Mouse (Mus musculus): ENCODE data around the gene Qsox1. TPM values are rescaled to one million over a fixed set of nuclear protein-coding genes. Genes with fewer than 3 reads are reported as not detected.
A peak's percentile ranks its signal among the peaks of the same experiment; 100 is the strongest.

The Qsox1 gene
- polyA plus RNA-seq, 1 experiment: 113 TPM

DNA sequence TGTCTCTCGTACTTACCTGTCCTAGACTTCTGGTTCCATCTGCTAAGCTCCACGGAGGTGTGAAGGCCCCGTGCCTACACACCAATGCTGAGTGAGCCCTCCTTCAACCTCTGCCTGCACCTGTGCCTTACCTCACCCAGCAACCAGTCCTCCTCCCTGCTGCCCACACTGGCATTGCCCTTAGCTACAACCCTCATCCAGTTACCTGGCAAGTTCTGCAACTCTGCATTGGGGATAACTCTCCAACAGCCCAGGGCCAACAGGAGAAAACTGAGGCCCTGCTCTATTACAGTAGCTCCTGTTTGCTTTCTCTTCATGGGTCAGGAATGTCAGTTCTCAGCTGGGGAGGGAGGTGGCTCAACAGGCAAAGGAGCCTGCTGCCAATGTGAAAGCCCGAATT is 14.7 kb downstream of the Qsox1 start:
- TF ChIP-seq POLR2A (IDR thresholded peaks at IDR 0.05; ENCODE audit: control insufficient read depth, low read depth, low read length) (no peak), CTCF (IDR thresholded peaks at IDR 0.05; ENCODE audit: control insufficient read depth, insufficient read depth, insufficient replicate concordance, low read depth, low read length) (no peak)
- Histone ChIP-seq H3K27me3 (ENCODE audit: control insufficient read depth, insufficient read depth, low read length) (no peaks in the 10 kb centered on the region), H3K4me1 (ENCODE audit: control insufficient read depth, insufficient read depth, low read length) (no peaks in the 10 kb centered on the region; the same call in 1 of the 2 replicates), H3K36me3 (ENCODE audit: control insufficient read depth, insufficient read depth, low read length) (peaks cover 6% of the 10 kb centered on the region), H3K4me3 (ENCODE audit: control insufficient read depth, low read depth, low read length) (no peak overlapping the region), H3K27ac (ENCODE audit: control insufficient read depth, insufficient read depth, low read depth, low read length) (no peak overlapping the region)

DNA sequence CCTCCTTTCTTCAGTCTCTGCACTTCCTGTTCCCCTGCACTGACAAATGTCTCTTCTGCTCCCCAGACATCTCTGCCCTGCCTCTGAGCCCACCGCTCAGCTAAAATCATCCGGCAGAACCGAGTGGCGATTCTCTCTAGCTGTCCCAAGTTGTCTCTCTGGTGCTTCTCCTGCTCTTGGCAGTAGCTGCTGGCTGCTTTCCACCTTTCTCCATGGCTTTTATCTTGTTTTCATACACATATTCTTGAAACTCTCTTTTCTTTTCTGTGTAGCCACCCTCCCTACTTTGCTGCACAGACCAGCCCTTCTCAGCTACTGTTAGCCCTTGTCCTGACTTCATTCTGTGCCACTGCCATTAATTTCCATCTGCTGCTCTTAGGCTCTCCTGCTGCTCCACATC is 15.3 kb downstream of the Qsox1 start:
- Histone ChIP-seq H3K36me3 (ENCODE audit: control insufficient read depth, insufficient read depth, low read length) (peaks cover 6% of the 10 kb centered on the region), H3K4me1 (ENCODE audit: control insufficient read depth, insufficient read depth, low read length) (no peaks in the 10 kb centered on the region; the same call in 1 of the 2 replicates), H3K4me3 (ENCODE audit: control insufficient read depth, low read depth, low read length) (no peak overlapping the region), H3K27ac (ENCODE audit: control insufficient read depth, insufficient read depth, low read depth, low read length) (no peak overlapping the region), H3K27me3 (ENCODE audit: control insufficient read depth, insufficient read depth, low read length) (no peaks in the 10 kb centered on the region)
- TF ChIP-seq CTCF (IDR thresholded peaks at IDR 0.05; ENCODE audit: control insufficient read depth, insufficient read depth, insufficient replicate concordance, low read depth, low read length) (no peak), POLR2A (IDR thresholded peaks at IDR 0.05; ENCODE audit: control insufficient read depth, low read depth, low read length) (no peak)

DNA sequence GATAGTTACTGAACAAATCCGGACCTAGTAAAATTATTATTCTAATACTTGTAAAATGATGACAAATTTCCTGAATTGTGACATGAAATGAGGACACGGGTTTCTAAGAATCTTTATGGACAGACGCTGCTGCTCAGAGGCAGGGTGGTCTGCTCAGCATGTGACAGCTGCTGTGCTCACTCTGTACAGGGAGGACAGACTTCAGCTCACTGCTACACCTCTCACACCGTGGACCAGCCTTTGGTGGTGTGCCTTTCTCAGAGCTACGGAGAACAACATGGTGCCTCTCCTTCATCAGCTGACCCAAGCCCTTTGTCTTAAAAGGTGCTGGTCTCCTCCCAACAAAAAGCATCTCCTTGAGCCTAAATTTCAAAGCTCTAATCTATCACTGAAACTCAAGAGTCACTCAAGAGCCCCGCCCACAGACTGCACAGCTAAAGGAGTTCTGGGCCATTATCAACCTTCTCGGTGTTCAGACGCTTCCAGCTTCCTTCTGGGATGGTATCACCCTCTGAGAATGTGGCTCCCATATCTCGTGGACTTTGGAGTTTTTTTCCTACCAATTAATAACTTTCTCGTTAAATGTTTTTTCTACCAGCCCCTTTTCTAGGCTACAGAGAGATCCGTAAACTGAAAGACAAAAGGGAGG is 15.8 kb downstream of the Qsox1 start:
- peaks cover 6% of the 10 kb centered on the region for H3K36me3 ChIP-seq (ENCODE audit: control insufficient read depth, insufficient read depth, low read length)
- H3K4me3 ChIP-seq (ENCODE audit: control insufficient read depth, low read depth, low read length): no peak overlapping the region
- TF ChIP-seq POLR2A (IDR thresholded peaks at IDR 0.05; ENCODE audit: control insufficient read depth, low read depth, low read length) (no peak), CTCF (IDR thresholded peaks at IDR 0.05; ENCODE audit: control insufficient read depth, insufficient read depth, insufficient replicate concordance, low read depth, low read length) (no peak)
- no peaks in the 10 kb centered on the region for H3K27me3 ChIP-seq (ENCODE audit: control insufficient read depth, insufficient read depth, low read length)
- H3K27ac ChIP-seq (ENCODE audit: control insufficient read depth, insufficient read depth, low read depth, low read length): peak overlapping the region; percentile 30; the same call in 1 of the 2 replicates
- no peaks in the 10 kb centered on the region; the same call in 1 of the 2 replicates for H3K4me1 ChIP-seq (ENCODE audit: control insufficient read depth, insufficient read depth, low read length)

DNA sequence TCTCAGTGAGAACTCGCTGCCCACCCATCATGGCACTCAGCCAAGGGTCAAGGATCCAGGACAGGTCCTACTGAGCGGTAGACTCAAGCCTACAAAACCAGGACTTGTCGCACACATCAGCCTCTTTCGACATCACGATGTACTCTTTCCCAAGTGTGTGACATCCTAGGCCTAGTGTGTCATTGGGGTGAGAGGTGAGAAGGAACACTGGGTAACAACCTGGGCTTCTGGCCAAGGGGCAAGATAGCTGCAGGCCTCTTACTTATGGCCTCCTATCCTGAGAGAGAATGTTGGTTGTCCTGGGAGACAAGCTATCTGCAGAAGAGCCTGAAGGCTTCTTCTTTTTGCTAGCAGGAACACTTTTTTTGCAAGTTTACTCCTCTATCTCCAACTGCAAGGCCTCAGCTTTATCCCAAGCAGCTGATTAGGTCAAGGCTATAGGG is 16.9 kb downstream of the Qsox1 start:
- Histone ChIP-seq H3K36me3 (ENCODE audit: control insufficient read depth, insufficient read depth, low read length) (peaks cover 4% of the 10 kb centered on the region), H3K4me1 (ENCODE audit: control insufficient read depth, insufficient read depth, low read length) (no peaks in the 10 kb centered on the region; the same call in 1 of the 2 replicates), H3K27ac (ENCODE audit: control insufficient read depth, insufficient read depth, low read depth, low read length) (peak overlapping the region; percentile 25; the same call in 1 of the 2 replicates), H3K27me3 (ENCODE audit: control insufficient read depth, insufficient read depth, low read length) (no peaks in the 10 kb centered on the region), H3K4me3 (ENCODE audit: control insufficient read depth, low read depth, low read length) (no peak overlapping the region)
- TF ChIP-seq POLR2A (IDR thresholded peaks at IDR 0.05; ENCODE audit: control insufficient read depth, low read depth, low read length) (no peak), CTCF (IDR thresholded peaks at IDR 0.05; ENCODE audit: control insufficient read depth, insufficient read depth, insufficient replicate concordance, low read depth, low read length) (no peak)

DNA sequence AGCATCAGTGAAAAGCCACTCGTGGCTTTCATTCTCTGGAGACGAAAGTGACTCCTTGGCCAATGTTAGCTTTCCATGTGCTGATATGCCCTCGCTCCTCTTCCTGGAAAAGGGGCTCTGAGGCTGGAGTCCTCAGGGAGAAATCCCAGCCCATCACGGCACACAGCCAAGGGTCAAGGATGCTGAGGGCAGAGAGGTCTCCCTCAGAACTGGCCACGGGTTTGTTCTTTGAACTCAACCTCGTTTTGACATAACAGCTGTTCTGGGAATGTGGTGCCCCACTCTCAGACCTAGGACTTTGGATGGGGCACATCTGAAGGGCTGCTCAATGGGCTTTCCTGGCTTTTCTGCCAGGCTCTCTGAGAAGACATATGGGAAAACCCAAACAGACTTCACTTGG is 17.8 kb downstream of the Qsox1 start:
- Histone ChIP-seq H3K4me3 (ENCODE audit: control insufficient read depth, low read depth, low read length) (no peak overlapping the region), H3K27me3 (ENCODE audit: control insufficient read depth, insufficient read depth, low read length) (no peaks in the 10 kb centered on the region), H3K27ac (ENCODE audit: control insufficient read depth, insufficient read depth, low read depth, low read length) (no peak overlapping the region), H3K36me3 (ENCODE audit: control insufficient read depth, insufficient read depth, low read length) (peaks cover 4% of the 10 kb centered on the region), H3K4me1 (ENCODE audit: control insufficient read depth, insufficient read depth, low read length) (no peaks in the 10 kb centered on the region; the same call in 1 of the 2 replicates)
- TF ChIP-seq CTCF (IDR thresholded peaks at IDR 0.05; ENCODE audit: control insufficient read depth, insufficient read depth, insufficient replicate concordance, low read depth, low read length): no peak
- TF ChIP-seq POLR2A (IDR thresholded peaks at IDR 0.05; ENCODE audit: control insufficient read depth, low read depth, low read length): no peak

DNA sequence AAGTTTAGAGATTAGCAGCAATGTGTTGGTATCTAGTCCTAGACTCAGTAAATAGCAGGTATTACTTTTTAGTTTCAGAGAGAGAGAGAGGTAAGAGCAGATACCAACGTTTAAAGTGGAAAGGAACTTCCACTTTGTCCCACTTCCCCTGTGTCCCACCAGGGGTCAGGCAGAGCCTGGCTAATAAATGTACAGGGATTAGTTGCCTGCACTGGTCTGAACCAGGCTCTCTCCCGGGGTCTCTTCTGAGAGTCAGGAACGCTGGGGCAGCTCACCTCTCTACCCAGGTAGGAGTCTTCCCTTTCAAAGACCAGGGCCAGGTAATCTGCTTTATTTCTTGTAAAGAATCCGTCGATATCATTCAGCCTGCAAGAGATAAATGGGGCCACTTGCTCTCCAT is 20.8 kb downstream of the Qsox1 start:
- Histone ChIP-seq H3K4me1 (ENCODE audit: control insufficient read depth, insufficient read depth, low read length) (no peaks in the 10 kb centered on the region), H3K27me3 (ENCODE audit: control insufficient read depth, insufficient read depth, low read length) (no peaks in the 10 kb centered on the region), H3K36me3 (ENCODE audit: control insufficient read depth, insufficient read depth, low read length) (peaks cover 6% of the 10 kb centered on the region), H3K4me3 (ENCODE audit: control insufficient read depth, low read depth, low read length) (no peak overlapping the region), H3K27ac (ENCODE audit: control insufficient read depth, insufficient read depth, low read depth, low read length) (no peak overlapping the region)
- TF ChIP-seq CTCF (IDR thresholded peaks at IDR 0.05; ENCODE audit: control insufficient read depth, insufficient read depth, insufficient replicate concordance, low read depth, low read length): peak; percentile 5; the same call in 1 of the 2 replicates
- no peak for TF ChIP-seq POLR2A (IDR thresholded peaks at IDR 0.05; ENCODE audit: control insufficient read depth, low read depth, low read length)

DNA sequence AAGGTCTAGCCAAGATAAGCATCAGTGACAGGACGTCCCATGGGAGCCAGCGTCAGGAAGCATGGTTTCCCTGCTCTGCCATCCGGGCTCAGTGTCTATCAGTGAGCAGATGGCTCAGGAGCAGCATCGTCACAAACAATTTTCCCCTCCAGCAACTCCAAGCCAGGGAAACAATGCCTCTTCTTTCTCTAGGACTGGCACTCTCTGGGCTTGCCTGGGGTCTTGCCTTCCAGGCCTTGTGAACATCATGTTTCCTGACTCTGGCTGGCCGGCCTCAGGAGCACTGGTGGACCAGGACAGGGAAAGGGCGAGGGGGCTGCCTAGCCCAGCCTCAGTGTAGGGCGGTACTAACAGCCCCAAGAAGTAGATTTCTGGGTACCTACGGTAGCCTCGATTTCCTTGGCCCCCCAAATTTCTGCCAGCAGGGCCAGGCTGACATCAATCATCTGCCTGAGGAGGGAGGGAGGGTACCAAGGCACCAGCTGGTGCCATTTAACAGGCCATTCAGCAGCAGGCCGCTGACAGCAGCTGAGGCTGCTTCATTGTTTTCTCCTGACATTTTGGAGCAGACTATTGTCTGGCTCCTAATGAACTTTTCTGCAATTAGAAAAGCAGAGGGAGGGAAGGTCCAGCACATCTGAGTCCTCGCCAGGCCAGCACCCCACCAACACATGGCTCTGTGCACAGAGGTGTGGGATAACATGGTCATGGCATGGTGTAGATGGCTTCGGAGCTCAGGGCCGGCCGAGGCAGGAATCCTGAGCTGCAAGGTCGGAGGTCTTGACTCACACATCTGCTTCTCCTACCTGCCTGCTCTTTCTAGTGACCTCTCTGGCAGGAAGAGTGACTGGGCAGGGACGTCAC is 22.3 kb downstream of the Qsox1 start:
- no peaks in the 10 kb centered on the region for H3K27me3 ChIP-seq (ENCODE audit: control insufficient read depth, insufficient read depth, low read length)
- no peaks in the 10 kb centered on the region for H3K4me1 ChIP-seq (ENCODE audit: control insufficient read depth, insufficient read depth, low read length)
- H3K4me3 ChIP-seq (ENCODE audit: control insufficient read depth, low read depth, low read length): no peak overlapping the region
- no peak overlapping the region for H3K27ac ChIP-seq (ENCODE audit: control insufficient read depth, insufficient read depth, low read depth, low read length)
- peaks cover 6% of the 10 kb centered on the region for H3K36me3 ChIP-seq (ENCODE audit: control insufficient read depth, insufficient read depth, low read length)
- TF ChIP-seq POLR2A (IDR thresholded peaks at IDR 0.05; ENCODE audit: control insufficient read depth, low read depth, low read length): no peak
- no peak for TF ChIP-seq CTCF (IDR thresholded peaks at IDR 0.05; ENCODE audit: control insufficient read depth, insufficient read depth, insufficient replicate concordance, low read depth, low read length)

Data from testis, adult 2 months (tissue).